ENCODE assay signal across 8 mouse cellular contexts in the genomic region with DNA sequence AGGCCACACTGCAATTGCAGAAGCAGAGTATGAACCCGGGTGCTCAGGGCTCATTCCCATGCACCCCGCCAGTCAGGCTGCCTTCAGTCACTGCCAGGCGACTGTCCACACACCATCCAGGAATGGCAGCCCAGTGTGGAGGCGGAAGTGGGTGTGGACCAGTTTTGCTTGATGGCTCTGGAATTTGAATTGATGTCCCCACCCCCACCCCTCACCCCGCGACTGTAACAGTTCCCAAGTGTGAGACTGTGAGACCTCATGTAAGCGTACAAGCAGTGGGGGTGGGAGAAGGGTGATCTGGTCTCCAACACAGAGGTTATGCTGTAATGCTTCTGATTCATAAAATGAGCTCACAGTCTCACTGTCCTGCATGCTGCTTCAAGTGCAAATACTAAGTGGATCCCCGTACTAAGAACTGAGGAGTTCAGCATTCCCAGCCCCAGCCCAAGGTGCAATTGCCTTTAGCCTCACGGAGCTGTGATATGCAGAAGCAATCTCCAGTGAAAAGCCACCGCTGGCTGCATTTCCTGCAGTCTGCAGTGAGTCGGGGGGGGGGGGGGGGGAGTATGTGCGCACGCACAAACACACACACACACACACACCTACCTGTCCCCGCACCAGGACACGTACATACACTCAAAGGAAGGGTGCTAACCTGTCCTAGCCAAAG. TPM values are rescaled to one million over a fixed set of nuclear protein-coding genes. Genes with fewer than 3 reads are reported as not detected.
A peak's percentile ranks its signal among the peaks of the same experiment; 100 is the strongest.
DNase-seq lines count a peak whose midpoint lies in the region; ATAC-seq lines count a peak whose summit lies in the region.

No protein-coding gene starts in this region.

- H3K9me3 ChIP-seq in kidney, embryonic 15.5 days (replicated peaks), result no peaks in the 10 kb centered on the region
- no peaks in the 10 kb centered on the region for H3K9me3 ChIP-seq in hindbrain, embryonic 14.5 days (ENCODE audit: control insufficient read depth, low read length)

- ATAC-seq in kidney, embryonic 15.5 days (replicated peaks; ENCODE audit: low FRiP score), result no peak
- no peak for ATAC-seq in hindbrain, embryonic 14.5 days (ENCODE audit: low FRiP score)

- H3K4me3 ChIP-seq in kidney, embryonic 15.5 days (replicated peaks), result no peak overlapping the region
- H3K4me3 ChIP-seq in hindbrain, embryonic 14.5 days (replicated peaks; ENCODE audit: low read length), result no peak overlapping the region
- no peak overlapping the region for H3K4me3 ChIP-seq in macrophage (ENCODE audit: inconsistent target)

- 23% methylated on average over 15 of the region's 15 CpGs for WGBS in kidney, embryonic 15.5 days
- WGBS in hindbrain, embryonic 14.5 days, result 47% methylated on average over 15 of the region's 15 CpGs
- WGBS in macrophage (ENCODE audit: missing documents), result 67% methylated on average over 12 of the region's 15 CpGs

- no peak for DNase-seq in kidney, adult 18-20 months
- peak; percentile 91 for DNase-seq in ZHBTc4 (ENCODE audit: low read depth, low spot score)
- no peak for DNase-seq in hindbrain, embryonic 14.5 days (ENCODE audit: low spot score)
- no peak for DNase-seq in layer of hippocampus, adult 9-10 months (ENCODE audit: low spot score)
- no peak for DNase-seq in right cerebral cortex, postnatal 36 days (ENCODE audit: low spot score in 2 of 2)
- DNase-seq in adrenal gland, postnatal 14 days, result no peak

- no peaks in the 10 kb centered on the region for H3K27me3 ChIP-seq in kidney, embryonic 15.5 days
- H3K27me3 ChIP-seq in hindbrain, embryonic 14.5 days (ENCODE audit: control insufficient read depth, insufficient read depth, low read length), result no peaks in the 10 kb centered on the region

- peak overlapping the region; percentile 48 for H3K27ac ChIP-seq in kidney, embryonic 15.5 days
- H3K27ac ChIP-seq in hindbrain, embryonic 14.5 days, result no peak overlapping the region
- H3K27ac ChIP-seq in macrophage, result peak overlapping the region; percentile 82; the same call in 1 of the 2 replicates

- H3K4me2 ChIP-seq in kidney, embryonic 15.5 days, result peak overlapping the region; percentile 96
- H3K4me2 ChIP-seq in hindbrain, embryonic 14.5 days (replicated peaks), result peak overlapping the region; percentile 80

- peaks cover 80% of the 10 kb centered on the region for H3K79me2 ChIP-seq in macrophage (ENCODE audit: inconsistent target)

- peaks cover 9% of the 10 kb centered on the region for H3K36me3 ChIP-seq in kidney, embryonic 15.5 days
- no peaks in the 10 kb centered on the region for H3K36me3 ChIP-seq in hindbrain, embryonic 14.5 days (replicated peaks; ENCODE audit: control insufficient read depth, insufficient read depth)
- no peaks in the 10 kb centered on the region; the same call in 1 of the 2 replicates for H3K36me3 ChIP-seq in macrophage (ENCODE audit: inconsistent target)

- H3K4me1 ChIP-seq in kidney, embryonic 15.5 days, result peaks cover 85% of the 10 kb centered on the region
- H3K4me1 ChIP-seq in hindbrain, embryonic 14.5 days (replicated peaks; ENCODE audit: control insufficient read depth, insufficient read depth, low read length), result peaks cover 56% of the 10 kb centered on the region

- no peak overlapping the region for H3K9ac ChIP-seq in kidney, embryonic 15.5 days
- no peak overlapping the region for H3K9ac ChIP-seq in hindbrain, embryonic 14.5 days

RNA-seq across cellular contexts. Expression of a gene that starts 28.4 kb away (rescaled TPM):
- polyA plus RNA-seq in kidney, embryonic 15.5 days (2015; fragmentation: Nextera tagmentation; extraction: Ambion mirVana), result 8.7 and 10.8 TPM in 2 replicates
- 4.4 and 4.8 TPM in 2 replicates for polyA plus RNA-seq in hindbrain, embryonic 14.5 days (2014; fragmentation: Nextera tagmentation; extraction: Ambion mirVana)
- 100 to 1,000 TPM in 11 of 26 experiments, 10 to 100 TPM in 15; 35.5 to 286 (median 91.6) TPM for total RNA-seq in macrophage (2018; cell fraction: chromatin; rRNA removed)
- 10 to 100 TPM; 12.1 to 56.7 (median 24.1) TPM for total RNA-seq in macrophage (2018; cell fraction: cytosol; rRNA removed)
- 100 to 1,000 TPM in 4 of 26 experiments, 10 to 100 TPM in 22; 27.9 to 188 (median 59.0) TPM for total RNA-seq in macrophage (2018; cell fraction: nucleus; rRNA removed)
- polyA plus RNA-seq in macrophage (2018), result 11.0 to 13.7 TPM (median 13.5 TPM) in 3 replicates
- 18.7 and 25.7 TPM in 2 replicates for total RNA-seq in adrenal gland, postnatal 14 days (2021)

RNA-seq across cellular contexts. Expression of a gene that starts 42.0 kb away (rescaled TPM):
- 1.00 and 1.0 TPM in 2 replicates for polyA plus RNA-seq in kidney, embryonic 15.5 days (2015; fragmentation: Nextera tagmentation; extraction: Ambion mirVana)
- polyA plus RNA-seq in hindbrain, embryonic 14.5 days (2014; fragmentation: Nextera tagmentation; extraction: Ambion mirVana), result 3.2 and 4.1 TPM in 2 replicates
- total RNA-seq in macrophage (2018; cell fraction: chromatin; rRNA removed), result 10 to 100 TPM in 4 of 26 experiments, 1 to 10 TPM in 22; 1.5 to 28.6 (median 5.5) TPM
- total RNA-seq in macrophage (2018; cell fraction: cytosol; rRNA removed), result under 1 TPM; 0.06 to 0.74 (median 0.29) TPM
- 10 to 100 TPM in 5 of 26 experiments, 1 to 10 TPM in 20, under 1 TPM in 1; 0.96 to 33.0 (median 4.4) TPM for total RNA-seq in macrophage (2018; cell fraction: nucleus; rRNA removed)
- 0.13 to 0.29 TPM (median 0.20 TPM) in 3 replicates for polyA plus RNA-seq in macrophage (2018)
- total RNA-seq in adrenal gland, postnatal 14 days (2021), result 0.30 and 0.44 TPM in 2 replicates
